Mouse (Mus musculus) bone marrow, adult 2 months (tissue): ENCODE measurements around the gene Sycp2l.

ENCODE experiments used
- CTCF ChIP-seq: fragments of 200-500 bp; IDR thresholded peaks from 2 replicates; pipeline ENCODE4 v1.5.1; 2011; ENCODE audit warnings: low read length, control low read depth; ENCODE audit not compliant: control insufficient read depth, insufficient read depth
- POLR2A ChIP-seq: fragments of 200-500 bp; IDR thresholded peaks from 2 replicates; pipeline ENCODE4 v1.6.1; 2011; ENCODE audit warnings: low read depth, mild to moderate bottlenecking, control low read depth, low read length, borderline replicate concordance; ENCODE audit not compliant: control insufficient read depth

- TF ChIP-seq POLR2A (no peak), CTCF (no peak)
Observed at GRCm38 (mm10) chr13:41103841-41104525, 10.1 kb upstream of the Sycp2l start.
